Mouse (Mus musculus) macrophage (primary cell): ENCODE data around the gene Mgarp. TPM values are rescaled to one million over a fixed set of nuclear protein-coding genes. Genes with fewer than 3 reads are reported as not detected.
"Not testable (repeated sequence)": the region's sequence is repeated elsewhere in the genome, so short reads cannot be mapped to it uniquely, and the experiment has no call there.

Source experiments
- H3K27ac ChIP-seq: fragments of 350-480 bp; formaldehyde crosslinking; 2 replicates; pipeline ENCODE4 v1.9.0; 2021
- H3K36me3 ChIP-seq: fragments of 350-480 bp; formaldehyde crosslinking; 2 replicates; pipeline ENCODE4 v1.9.0; 2021; ENCODE audit errors: inconsistent target
- H3K4me3 ChIP-seq: fragments of 350-480 bp; formaldehyde crosslinking; 2 replicates; pipeline ENCODE4 v1.9.0; 2021; ENCODE audit errors: inconsistent target
- H3K79me2 ChIP-seq: fragments of 350-480 bp; formaldehyde crosslinking; 2 replicates; pipeline ENCODE4 v1.9.0; 2021; ENCODE audit errors: inconsistent target
- WGBS: methylation state at CpG from one replicate; pipeline ENCODE4 v1.1.7; 2026; ENCODE audit warnings: inconsistent platforms; ENCODE audit not compliant: missing documents; 5-methylcytosine and 5-hydroxymethylcytosine counted together
- polyA plus RNA-seq: library from polyadenylated mRNA; stranded (reverse); fragments of 250-400 nt; gene quantifications from 3 replicates; pipeline ENCODE4 v1.2.4, GENCODE M21; 2018; ENCODE audit warnings: inconsistent platforms

The Mgarp gene
- polyA plus RNA-seq, 1 experiment from 2014 or later: not detected

DNA sequence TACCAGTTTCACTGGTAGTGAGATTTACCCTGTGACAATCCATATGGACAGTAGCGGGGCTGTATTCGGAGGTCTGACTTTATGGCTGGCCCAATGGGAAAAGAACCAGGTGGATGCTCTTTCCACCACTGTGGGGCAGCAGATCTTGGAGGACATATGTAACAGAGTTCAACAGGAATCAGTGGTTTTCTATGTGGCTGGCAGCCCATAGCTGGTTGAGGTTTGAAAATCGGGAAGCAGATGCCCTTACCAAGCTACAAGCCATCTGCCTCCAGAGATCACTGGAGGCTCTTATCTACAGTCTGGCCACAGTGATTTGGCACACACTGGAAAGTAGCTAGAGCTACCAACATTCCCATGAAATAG lies 31.0 kb downstream of the Mgarp start:
- Histone ChIP-seq H3K79me2 (no peaks in the 10 kb centered on the region), H3K27ac (no peak overlapping the region), H3K4me3 (no peak overlapping the region; the same call in 1 of the 2 replicates), H3K36me3 (no peaks in the 10 kb centered on the region)
- 0% methylated on average over 3 of the region's 3 CpGs for WGBS

DNA sequence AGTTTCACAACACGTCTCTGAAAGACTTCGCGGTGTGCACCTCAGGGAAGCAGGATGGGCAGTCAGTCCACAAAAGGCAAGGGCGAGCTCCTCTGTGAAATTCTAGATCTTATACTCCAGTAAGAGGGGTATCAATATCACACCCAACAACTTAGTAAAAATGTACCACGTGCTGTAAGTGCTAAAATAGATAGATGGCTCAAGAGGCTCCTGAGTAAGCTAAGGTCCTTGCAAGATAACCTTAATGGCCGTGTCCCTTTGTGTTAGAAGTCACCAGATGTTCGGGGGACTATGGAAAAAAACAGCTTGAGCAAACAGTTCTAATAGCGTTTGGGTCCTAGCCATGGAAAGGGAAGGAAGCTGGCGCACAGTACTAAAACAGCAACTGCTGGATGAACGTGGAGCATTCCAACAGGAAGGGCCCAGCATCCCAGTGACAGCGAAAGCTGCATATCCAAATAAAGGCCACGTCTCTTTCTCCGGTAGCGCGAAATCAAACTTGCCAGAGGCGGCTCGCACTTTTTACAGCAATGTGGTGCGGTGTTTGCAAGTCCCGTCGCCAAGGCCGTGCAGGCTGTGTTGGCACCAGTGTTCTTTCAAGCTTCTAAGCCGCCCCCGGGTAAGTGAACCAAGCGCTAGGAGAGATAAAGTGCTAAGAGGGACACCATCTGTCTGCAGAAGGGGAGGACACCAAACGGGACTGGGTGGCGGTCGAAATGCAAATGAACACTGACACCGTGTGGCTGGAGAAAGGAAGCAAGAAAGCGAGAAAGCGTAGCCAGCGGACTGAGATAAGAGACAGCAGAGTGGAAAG lies 31.6 kb downstream of the Mgarp start:
- H3K4me3 ChIP-seq: peak overlapping the region; percentile 26
- no peaks in the 10 kb centered on the region for H3K79me2 ChIP-seq
- no peaks in the 10 kb centered on the region for H3K36me3 ChIP-seq
- 4% methylated on average over 31 of the region's 31 CpGs for WGBS
- H3K27ac ChIP-seq: no peak overlapping the region

DNA sequence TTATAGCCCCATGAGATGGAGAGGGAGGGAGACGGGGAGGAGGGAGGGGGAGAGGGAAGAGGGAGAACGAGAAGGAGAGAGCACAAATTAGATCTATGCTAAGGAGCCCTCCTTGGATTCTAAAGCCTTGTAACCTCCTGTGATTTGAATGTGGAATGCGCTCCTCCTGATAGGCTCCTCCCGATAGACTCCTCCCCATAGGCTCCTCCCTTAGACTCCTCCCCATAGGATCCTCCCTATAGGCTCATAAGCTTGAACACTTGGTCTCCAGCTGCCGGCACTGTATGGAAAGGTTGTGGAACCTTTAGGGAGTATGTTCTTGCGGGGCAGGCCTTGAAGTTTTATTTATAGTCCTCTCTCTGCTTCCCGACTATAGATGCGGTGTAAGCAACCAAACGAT lies 35.5 kb downstream of the Mgarp start:
- 89% methylated on average over 9 of the region's 9 CpGs for WGBS
- Histone ChIP-seq H3K79me2 (no peaks in the 10 kb centered on the region), H3K4me3 (no peak overlapping the region), H3K27ac (no peak overlapping the region), H3K36me3 (no peaks in the 10 kb centered on the region)

DNA sequence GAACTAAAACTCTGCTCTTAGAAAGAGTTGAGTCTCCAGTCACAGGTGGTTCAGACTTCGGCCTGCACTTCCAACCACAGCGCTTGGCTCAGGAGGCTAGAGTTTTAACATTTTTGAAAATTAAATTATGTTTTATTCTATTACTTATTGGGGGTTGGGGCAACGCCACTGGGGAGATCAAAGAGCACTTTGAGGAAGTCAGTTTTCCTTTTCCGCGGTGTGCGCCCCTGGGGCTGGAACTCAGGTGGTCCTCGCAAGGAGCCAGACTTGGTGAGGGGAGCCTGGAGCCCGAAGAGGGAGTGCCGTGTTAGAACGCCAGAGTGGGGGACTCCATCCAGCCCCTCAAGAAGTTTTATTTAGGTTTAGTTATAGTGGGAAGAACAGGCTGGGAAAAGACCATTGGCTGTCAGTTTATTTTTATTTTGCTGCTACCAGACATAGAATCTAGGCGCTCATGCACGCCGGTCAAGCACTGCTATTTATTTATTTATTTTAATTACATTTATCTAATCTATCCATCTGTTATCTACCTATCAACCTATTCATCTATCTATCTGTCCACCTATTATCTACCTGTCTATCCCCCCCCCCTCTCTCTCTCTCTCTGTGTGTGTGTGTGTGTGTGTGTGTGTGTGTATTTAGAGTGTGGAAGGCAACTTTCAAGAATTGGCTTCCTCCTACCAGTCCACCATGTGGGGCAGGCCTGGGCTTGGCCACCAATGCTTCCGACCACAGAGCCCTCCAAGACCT lies 36.8 kb downstream of the Mgarp start:
- Histone ChIP-seq H3K27ac (no peak overlapping the region), H3K36me3 (no peaks in the 10 kb centered on the region), H3K79me2 (no peaks in the 10 kb centered on the region), H3K4me3 (no peak overlapping the region; the same call in 1 of the 2 replicates)
- WGBS: 65% methylated on average over 14 of the region's 14 CpGs

DNA sequence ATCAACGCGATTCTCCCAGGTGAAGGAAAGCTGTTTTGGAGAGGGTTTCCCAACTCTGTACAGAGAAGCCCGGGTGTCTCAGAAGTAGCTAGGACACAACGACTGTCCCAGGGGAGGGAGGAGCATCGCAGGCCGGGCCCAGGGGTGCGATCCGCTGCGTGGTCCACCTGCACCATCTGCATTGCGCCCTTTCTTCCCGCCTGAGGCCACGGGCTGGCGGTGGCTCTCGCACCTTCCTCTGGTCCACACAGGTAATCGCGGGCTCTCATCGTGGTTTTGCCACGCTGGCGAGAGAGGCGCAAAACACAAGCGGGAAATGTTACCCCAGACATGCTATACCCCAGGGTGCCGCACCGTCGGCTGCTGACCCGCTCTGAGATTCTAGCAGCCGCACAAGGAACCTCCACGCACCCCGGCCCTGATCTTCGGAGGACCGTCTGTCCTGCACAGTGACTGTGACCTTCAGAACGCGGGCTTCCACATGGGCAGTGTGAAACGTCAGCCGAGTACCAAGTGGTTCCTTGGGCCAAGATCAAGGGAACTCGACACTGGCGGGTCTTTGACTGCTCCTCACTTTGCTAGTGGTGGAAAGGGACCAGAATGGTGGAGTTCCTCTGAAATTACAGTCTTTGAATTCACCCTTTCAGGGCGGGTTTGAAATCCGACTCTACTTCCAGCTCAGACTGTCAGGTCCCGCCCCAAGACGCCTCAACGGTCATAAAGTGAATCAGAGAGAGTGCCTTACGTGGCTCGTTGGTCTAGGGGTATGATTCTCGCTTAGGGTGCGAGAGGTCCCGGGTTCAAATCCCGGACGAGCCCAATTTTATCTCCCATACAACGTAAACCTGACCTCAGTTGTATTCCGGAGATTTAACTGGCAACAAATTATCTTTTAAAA lies 37.6 kb downstream of the Mgarp start:
- 2% methylated on average over 50 of the region's 50 CpGs for WGBS
- H3K27ac ChIP-seq: peak overlapping the region; percentile 5; the same call in 1 of the 2 replicates
- no peaks in the 10 kb centered on the region for H3K79me2 ChIP-seq
- H3K36me3 ChIP-seq: no peaks in the 10 kb centered on the region
- H3K4me3 ChIP-seq: peak overlapping the region; percentile 80

DNA sequence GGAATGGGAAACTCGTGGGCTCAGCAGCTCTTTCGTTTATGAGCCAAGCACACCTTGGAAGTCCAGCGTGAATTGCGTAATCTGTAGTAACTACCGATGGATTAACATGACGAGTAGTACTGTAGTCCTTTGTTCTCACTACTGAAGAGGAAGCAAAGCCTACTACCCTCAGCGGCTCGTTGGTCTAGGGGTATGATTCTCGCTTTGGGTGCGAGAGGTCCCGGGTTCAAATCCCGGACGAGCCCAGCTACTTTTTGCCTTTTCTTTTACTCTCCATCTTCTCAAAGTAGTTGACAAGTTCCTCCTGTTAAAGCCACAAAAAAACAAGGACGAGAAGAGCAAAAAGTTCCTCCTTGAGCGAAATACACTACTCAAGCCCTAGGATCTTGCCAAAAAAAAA lies 38.4 kb downstream of the Mgarp start:
- H3K79me2 ChIP-seq: no peaks in the 10 kb centered on the region
- WGBS: 3% methylated on average over 15 of the region's 15 CpGs
- H3K27ac ChIP-seq: no peak overlapping the region
- no peaks in the 10 kb centered on the region for H3K36me3 ChIP-seq
- H3K4me3 ChIP-seq: peak overlapping the region; percentile 80

DNA sequence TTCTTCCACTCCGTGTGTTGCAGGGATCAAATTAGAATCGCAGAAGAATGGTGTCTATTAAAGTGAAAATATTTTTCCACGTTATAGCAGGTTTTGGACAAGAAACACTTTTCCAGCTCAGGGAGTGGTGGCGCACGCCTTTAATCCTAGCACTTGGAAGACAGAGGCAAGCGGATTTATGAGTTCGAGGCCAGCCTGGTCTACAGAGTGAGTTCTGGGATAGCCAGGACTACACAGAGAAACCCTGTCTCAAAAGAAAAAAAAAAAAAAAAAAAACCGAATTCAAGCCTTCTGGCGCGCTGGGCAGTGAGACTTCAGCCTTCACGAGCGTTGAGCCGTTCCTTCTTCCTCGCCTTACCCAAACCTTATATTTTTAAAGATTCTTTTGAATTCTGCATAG lies 38.9 kb downstream of the Mgarp start:
- Histone ChIP-seq H3K79me2 (no peaks in the 10 kb centered on the region), H3K4me3 (peak overlapping the region; percentile 80), H3K36me3 (no peaks in the 10 kb centered on the region), H3K27ac (no peak overlapping the region)
- WGBS: 67% methylated on average over 13 of the region's 14 CpGs

DNA sequence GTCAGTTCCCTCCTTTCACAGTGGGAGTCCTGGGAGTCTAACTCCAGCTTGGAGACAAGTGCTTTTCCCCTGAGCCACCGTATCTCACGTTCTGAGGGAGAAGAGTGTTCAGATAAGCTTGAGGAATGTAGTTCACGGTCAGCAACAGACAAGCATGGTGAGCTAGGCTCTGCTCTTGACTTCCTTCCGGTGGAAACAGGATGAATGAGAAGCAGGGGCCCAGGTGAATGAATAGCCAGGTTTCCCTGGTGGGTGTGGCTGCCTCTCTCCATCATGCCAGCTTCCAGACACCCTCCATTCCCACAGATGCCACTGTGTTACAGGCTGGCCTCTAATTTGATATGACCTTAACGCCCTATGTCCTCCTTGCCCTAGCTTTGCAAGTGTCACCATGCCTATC lies 39.5 kb downstream of the Mgarp start:
- Histone ChIP-seq H3K27ac (no peak overlapping the region), H3K79me2 (no peaks in the 10 kb centered on the region), H3K36me3 (no peaks in the 10 kb centered on the region), H3K4me3 (no peak overlapping the region)
- 69% methylated on average over 5 of the region's 5 CpGs for WGBS

DNA sequence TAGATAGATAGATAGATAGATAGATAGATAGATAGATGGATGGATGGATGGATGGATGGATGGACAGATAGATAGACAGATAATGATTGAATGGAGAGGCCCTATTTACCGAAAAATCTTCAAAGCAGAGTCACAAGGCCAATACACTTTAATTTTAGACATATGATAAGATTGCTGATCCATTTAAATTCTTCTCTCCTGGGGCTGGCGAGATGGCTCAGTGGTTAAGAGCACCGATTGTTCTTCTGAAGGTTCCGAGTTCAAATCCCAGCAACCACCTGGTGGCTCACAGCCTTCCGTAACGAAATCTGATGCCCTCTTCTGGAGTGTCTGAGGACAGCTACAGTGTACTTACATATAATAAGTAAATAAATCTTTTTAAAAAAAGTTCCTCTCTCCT lies 41.6 kb downstream of the Mgarp start:
- H3K27ac ChIP-seq, H3K79me2 ChIP-seq, H3K36me3 ChIP-seq, H3K4me3 ChIP-seq: not testable (repeated sequence)
- 96% methylated on average over 6 of the region's 6 CpGs for WGBS

DNA sequence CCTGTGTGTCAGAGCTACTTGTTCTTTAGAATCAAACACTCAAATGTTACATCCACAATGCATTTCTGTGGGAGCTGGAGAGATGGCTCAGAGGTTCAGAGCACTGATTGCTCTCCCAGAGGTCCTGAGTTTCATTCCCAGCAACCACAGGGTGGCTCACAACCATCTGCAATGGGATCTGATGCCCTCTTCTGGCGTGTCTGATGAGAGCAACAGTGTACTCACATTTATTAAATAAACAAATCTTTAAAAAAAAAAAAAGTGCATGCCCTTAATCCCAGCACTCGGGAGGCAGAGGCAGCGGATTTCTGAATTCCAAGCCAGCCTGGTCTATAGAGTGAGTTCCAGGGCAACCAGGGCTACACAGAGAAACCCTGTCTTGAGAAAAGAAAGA lies 42.5 kb downstream of the Mgarp start:
- H3K36me3 ChIP-seq: no peaks in the 10 kb centered on the region
- H3K79me2 ChIP-seq: no peaks in the 10 kb centered on the region
- H3K27ac ChIP-seq: no peak overlapping the region
- H3K4me3 ChIP-seq: no peak overlapping the region
- 89% methylated on average over 3 of the region's 3 CpGs for WGBS

DNA sequence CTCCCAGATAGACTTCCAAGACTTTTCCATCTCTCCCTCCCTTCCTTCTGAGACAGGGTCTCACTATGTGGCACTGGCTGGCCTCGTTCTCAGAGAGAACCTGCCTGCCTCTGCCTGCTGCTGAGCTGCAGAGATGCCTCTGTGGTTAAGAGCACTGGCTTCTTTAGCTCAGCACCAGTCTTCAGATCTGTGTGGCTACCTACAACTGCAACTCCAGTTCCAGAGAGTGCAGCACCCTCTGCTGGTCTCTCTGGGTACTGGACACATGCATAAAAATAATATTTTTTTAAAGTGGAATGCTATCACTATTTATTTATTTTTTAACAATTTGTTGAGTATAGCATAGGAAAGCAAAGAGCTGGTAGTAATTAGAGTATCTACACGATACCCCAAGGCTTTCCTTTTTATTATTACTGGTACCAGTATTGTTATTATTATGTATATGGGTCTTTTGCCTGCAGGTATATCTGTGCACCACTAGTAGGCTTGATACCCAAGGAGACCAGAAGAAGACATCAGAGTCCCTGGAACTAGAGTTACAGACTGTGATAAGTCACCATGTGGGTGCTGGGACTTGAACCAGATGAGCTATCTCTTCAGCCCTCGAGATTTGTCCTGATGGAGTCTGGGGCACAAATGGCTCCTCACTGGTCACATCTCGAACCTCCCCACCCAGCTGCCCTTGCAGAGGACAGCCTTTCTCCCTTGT lies 43.1 kb downstream of the Mgarp start:
- Histone ChIP-seq H3K36me3 (no peaks in the 10 kb centered on the region), H3K27ac (no peak overlapping the region), H3K4me3 (no peak overlapping the region), H3K79me2 (no peaks in the 10 kb centered on the region)
- 76% methylated on average over 4 of the region's 4 CpGs for WGBS

DNA sequence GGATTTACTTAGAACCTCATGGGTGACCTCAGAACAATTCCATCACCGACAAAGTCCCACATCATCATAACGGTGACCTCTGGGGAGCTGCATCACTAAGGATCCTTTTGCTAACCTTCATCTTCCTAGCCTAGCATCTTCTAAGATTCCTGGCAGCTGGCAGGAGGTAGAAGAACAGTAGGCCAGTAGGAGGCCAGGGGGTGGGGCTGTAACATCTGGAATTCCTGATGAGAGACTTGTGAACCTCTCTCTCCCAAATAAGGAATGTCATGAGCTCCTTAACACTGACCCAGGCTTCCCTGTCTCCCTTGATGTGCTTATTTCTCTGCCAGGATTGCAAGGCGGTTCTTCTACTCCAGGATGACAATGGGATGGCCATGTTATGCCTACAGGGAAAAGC lies 45.7 kb downstream of the Mgarp start:
- Histone ChIP-seq H3K36me3 (no peaks in the 10 kb centered on the region), H3K4me3 (no peak overlapping the region), H3K79me2 (no peaks in the 10 kb centered on the region), H3K27ac (no peak overlapping the region)
- WGBS: 98% methylated on average over 3 of the region's 3 CpGs

DNA sequence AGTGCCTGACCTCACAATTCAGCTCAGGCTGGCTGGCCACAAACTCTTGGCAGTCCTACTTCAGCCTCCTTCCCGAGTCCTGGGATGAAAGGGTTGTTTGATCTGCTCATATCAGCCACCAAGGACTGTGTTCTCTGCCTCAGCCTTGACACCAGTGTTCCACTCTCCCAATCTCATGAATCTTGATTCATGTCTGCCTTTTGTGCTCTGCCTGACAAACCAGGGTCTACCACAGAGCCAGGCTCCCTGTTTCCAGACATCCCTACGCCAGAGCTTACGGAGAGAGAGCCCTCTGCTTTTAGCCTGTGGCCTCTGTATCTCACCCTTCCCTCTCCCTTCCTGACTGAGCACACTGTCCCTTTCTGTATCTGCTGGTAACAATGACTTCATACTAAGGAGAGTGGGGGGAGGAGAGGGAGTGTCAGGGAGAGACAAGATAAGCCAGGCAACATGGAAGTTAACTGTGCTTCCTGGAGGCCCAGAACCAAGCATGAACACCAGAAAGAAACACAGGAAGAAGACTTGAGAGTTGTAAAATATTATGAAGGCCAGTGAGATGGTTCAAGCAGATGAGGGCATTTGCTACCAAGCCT lies 47.8 kb downstream of the Mgarp start:
- Histone ChIP-seq H3K27ac (no peak overlapping the region), H3K79me2 (no peaks in the 10 kb centered on the region), H3K4me3 (no peak overlapping the region), H3K36me3 (no peaks in the 10 kb centered on the region)
- WGBS: 93% methylated on average over 3 of the region's 3 CpGs

DNA sequence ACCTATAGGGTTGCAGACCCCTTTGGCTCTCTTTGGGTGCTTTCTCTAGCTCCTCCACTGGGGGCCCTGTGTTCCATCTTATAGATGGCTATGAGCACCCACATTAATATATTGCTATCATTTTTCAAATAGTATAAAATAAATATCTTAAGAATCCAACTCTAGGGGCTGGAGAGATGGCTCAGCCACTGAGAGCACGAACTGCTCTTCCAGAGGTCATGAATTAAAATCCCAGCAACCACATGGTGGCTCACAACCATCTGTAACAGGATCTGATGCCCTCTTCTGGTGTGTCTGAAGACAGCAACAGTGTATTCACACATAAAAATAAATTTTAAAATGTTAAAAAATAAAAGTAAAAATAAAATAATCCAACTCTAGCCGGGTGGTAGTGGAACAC lies 51.5 kb downstream of the Mgarp start:
- WGBS: 97% methylated on average over 2 of the region's 2 CpGs
- H3K36me3 ChIP-seq, H3K79me2 ChIP-seq, H3K4me3 ChIP-seq, H3K27ac ChIP-seq: not testable (repeated sequence)
